Mouse (Mus musculus) cerebellum, adult 9-11 months (tissue): ENCODE results near the gene Gys1.
A peak's percentile ranks its signal among the peaks of the same experiment; 100 is the strongest.
"Not testable (repeated sequence)": the region's sequence is repeated elsewhere in the genome, so short reads cannot be mapped to it uniquely, and the experiment has no call there.

Source experiments
- DNase-seq: peaks from one replicate; pipeline ENCODE4 v3.0.0; 2022

The Gys1 gene

DNA sequence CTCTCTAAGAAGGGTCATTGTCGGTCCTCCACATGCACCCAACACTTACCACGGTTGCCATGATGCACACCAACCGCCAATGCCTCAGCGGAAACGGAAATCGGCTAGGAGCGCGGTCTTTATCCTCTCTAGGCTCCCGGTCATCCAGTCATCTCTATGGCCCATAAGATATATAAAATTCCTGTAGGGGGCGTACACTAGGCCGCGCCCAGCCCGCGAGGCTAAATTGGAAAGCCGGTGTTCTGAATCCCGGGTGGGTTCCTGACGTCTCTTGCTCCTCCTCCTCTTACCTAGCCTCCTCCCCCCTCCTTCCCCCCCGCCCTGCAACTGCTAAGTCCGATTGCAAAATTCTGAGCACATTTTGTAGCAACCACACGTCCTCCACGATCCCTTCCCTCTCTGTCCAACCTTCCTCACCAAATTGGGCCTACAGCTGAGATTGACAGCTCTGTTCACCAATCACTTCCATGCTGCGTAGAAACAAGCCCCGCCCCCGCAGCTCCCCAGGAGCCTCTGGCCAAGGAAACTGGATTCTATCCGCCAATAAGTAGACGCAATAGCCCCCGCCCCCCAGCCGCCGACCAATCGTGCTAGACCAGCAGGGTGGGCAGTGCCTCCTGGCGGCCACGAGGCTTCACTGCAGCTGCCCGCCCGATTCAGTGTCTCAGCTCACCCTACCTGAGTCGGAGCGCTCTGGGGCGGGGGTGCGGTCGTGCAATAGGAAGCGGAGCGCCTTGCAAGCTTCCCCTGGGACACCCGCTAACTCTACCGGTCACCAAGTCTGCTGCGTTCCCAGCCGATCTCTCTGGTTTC is at the start of gene Gys1:
Gene Gys1, plus strand, starts transcription at position 642 of the 813 bp plus-strand sequence.
- peak; percentile 100 for DNase-seq

DNA sequence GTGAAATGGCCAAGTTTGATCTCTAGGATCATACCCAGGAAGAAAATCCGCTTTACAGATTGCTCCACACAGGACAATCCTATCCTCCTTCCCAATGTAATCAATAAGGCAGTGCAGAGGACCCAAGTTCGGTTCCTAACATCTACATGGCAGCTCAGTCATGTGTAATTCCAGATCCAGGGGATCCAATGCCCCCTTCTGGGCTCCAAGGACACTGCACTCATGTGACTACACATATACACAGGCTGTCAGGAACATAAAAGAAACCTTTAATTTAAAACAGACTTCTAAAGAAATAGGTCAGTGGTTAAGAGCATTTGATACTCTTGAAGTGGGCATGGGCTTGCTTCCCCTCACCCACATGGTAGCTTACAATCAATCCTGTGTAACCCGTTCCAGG is 48.6 kb upstream of the Gys1 start:
- DNase-seq, result no peak

DNA sequence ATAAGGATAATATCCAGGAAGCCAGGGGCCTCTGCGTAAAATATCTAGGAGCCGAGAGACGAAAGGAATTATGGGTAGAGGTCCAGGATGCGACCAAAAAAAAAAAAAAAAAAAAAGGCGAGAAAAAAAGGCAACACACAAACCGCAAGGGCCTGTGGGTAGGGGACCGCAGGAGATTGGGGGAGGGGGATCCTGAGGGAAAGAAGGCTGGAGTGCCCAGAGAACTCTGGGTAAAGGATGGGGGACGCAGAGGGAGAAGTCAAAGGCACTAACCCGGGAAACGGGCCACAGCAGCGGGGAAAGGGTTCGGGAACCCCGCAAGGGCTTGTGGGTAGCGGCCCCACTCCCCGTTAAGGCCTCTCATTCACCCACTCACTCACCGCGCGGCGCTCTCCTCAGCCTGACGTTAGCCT is 39.5 kb upstream of the Gys1 start:
- no peak for DNase-seq

DNA sequence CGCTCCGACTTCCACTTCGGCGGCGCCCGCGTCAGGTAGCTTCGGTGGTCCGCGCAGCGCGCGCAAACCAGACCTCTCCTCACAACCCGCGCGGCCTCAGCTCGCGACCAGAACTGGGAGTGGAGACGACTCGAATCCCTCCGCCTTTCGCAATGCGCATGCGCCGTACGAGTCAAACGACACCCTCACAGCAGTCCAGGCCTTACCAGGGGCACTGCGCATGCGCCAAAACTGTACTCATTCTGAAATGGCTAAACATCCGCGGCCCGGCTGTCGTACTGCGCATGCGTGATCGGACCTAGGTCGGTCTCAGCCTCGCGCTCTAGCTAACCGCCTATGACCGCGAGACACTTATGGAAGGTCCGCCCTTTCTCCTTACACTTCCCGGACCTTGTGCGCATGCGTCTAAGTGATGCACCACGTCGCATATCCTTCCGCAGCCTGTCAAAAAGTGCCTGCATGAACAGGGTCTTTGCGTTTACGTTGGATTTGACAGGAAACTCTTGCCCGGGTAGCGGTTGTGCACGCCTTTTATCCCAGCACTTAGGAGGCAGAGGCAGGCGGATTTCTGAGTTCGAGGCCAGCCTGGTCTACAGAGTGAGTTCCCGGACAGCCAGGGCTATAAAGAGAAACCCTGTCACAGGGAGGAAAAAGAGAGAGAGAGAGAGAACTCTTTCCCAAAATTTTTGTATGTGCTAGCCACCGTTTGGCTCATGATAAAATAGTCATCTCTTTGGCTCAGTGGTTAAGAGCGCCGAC is 38.9 kb upstream of the Gys1 start, which contains the start of gene Snrnp70:
Gene Snrnp70, minus strand, starts transcription at position 165 of the 759 bp plus-strand sequence.
- peak; percentile 100 for DNase-seq

DNA sequence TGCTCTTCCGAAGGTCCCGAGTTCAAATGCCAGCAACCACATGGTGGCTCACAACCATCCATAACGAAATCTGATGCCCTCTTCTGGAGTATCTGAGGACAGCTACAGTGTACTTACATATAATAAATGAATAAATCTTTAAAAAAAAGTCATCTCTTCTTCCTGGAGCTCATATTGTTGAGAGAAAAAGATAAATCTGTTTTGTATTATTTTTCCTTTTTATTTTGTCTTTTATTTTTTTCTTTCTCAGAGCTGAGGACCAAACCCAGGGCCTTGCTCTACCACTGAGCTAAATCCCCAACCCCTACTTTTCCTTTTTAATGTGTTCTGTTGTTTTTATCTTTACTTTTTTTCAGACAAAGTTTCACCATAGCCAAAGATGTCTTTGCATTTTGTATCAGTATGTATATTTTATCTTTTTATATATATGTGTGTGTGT is 38.3 kb upstream of the Gys1 start:
- DNase-seq, result not testable (repeated sequence)

DNA sequence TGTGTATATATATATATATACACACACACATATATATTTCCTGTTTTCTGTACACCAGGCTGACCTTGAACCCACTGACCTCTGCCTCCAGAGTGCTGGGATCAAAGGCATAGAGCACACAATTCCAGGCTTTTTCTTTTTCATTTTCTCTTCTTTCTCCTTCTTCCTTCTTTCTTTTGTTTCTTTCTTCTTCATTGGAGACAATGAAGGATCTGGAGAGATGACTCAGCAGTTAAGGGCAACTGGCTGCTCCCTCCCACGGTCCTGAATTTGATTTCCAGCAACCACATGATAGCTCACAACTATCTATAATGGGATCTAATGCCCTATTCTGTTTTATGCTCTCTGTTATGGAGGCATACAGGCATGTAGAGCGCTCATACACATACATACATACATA is 37.9 kb upstream of the Gys1 start:
- DNase-seq, result no peak

DNA sequence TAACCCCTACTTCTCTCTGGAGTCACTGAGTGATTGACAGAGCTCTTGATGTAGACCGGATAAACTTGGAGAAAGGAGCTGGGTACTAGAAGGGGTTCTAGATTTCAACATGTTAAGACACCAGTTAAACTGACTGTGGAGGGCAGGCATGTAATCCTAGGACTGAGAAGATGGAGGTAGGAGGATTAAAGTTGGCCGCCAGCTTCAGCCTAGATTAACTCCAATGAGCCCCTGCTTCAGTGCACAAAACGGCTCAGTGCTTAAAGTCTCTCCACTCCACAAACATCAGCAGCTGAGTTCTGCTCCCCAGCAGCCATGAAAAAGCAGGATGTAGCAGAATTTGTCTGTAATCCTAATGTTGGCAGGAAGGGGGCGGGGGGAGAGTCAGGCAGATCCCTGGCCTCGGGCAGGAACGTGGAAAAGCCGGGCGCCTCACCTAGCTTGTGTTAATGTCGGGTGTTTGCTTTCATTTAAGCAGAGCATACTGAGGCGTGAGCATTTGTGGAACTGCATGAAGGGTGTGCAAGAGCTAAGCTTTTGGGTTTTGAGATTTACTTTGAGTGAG is 33.0 kb upstream of the Gys1 start:
- no peak for DNase-seq

DNA sequence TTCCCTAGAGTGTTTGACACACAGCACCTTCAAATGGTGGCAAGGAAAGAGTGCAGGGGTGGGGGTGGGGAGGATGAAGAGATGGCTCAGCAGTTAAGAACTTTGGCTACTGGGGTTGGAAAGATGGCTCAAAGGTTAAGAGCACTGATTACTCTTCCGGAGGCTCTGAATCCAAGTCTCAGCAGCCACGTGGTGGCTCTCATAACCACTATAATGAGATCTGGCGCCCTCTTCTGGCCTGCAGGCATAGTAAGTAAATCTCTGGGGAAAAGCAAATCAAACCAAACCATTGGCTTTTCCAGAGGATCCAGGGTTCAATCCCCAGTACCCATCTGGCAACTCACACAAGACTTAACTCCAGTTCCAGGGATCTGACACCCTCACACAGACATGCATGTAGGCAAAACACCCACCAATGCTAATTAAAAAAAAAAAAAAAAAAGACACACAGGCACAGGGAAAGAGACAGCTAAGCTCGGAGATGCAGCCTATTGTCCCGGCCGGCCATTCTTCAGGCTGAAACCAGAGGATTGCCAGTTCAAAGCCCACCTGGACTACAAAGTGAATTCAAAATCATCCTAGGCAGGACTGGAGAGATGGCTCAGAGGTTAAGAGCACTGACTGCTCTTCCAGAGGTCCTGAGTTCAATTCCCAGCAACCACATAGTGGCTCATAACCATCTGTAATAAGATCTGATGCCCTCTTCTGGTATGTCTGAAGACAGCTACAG is 30.9 kb upstream of the Gys1 start:
- no peak for DNase-seq

DNA sequence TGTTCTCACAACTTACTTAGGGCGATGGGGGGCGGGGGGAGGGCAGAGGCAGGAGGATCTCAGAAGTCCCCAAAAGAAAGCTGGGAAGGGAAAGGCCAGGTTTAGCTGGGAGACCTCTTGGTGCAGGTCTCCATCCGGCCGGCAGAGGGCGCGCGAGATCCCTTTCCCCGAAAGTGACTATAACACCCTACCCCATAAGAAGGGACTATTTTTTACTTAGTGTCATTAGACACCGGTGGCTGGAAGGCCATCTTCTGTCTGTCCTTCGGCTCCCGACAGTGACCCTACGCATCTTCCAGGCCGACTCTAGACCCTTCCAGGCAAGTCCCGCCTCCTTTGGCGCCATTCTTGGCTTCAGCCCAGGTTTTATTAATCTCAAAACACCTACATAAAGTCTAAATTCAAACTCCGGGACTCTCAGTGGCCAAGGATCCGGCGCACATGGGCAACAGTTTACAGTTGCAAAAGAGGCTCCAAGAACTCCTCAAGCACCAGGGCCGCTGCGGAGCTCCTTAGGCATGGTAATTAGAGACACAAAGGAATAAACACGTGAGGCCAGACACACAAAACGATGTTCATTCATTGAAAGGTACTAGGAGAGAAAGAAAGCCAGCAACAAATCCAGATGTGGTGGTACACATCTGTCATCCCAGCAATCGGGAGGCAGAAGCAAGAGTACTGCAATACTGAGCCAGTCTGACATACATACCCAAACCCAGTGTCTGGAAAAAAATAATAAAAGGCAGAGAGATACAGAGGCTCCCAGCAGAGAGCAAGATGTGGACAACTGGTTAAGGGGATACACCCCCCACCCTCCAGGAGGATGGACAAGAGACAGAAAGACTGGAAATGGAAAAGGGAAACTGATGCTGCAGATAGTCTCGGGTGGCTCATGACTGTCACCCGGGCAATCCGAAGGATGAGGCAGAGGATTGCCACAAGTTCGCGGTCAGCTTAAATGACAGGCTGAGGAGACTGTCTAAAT is 29.3 kb upstream of the Gys1 start, which contains the start of gene Kcna7:
Gene Kcna7, plus strand, starts transcription at position 563 of the 985 bp plus-strand sequence.
- peak; percentile 59 for DNase-seq

DNA sequence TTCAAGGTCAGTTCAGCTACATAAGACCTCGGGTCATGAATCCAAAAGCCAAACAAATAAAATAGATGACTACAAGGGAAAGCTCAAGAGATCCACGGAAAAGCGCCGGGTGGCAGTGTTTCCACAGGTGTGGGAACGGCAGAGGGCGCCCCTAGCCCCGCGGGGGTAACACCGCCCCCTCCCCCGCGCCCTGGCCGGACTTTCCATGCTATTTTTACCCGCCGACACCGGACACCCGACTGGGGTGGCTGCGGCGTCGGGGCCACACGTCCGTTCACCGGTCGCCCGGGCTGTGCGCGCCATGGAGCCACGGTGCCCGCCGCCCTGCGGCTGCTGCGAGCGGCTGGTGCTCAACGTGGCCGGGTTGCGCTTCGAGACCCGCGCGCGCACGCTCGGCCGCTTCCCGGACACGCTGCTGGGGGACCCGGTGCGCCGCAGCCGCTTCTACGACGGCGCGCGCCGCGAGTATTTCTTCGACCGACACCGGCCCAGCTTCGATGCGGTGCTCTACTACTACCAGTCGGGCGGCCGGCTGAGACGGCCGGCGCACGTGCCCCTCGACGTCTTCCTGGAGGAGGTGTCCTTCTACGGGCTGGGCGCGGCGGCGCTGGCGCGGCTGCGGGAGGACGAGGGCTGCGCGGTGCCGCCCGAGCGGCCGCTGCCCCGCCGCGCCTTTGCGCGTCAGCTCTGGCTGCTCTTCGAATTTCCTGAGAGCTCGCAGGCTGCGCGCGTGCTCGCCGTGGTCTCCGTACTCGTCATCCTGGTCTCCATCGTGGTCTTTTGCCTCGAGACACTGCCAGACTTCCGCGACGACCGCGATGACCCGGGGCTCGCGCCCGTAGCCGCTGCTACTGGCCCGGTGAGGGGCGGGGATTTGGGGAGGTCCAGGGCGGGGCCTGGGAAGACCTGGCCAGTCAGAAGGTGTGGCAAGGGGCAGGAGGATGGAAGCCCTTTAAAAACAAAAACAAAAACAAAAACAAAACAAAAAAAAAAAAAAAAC is 28.2 kb upstream of the Gys1 start:
- DNase-seq, result no peak

DNA sequence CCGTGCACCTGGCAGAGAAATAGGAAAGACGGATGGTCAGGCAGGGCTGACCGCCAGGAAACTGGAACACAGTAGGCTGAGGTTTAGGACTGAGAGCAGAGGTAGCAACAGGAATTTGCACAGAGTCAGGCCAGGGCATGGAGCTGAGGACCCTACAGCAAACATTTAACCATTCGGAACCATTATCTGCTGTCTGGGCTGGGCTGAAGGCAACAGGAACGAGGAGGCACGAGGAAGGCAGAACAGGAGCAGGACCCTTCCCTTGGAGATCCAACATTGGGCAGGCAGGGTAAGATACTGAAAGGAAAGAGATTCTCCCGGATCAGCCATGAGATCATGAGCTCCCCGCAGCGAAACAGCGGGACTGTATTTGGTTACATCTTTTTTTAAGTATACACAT is 26.8 kb upstream of the Gys1 start:
- DNase-seq, result no peak

DNA sequence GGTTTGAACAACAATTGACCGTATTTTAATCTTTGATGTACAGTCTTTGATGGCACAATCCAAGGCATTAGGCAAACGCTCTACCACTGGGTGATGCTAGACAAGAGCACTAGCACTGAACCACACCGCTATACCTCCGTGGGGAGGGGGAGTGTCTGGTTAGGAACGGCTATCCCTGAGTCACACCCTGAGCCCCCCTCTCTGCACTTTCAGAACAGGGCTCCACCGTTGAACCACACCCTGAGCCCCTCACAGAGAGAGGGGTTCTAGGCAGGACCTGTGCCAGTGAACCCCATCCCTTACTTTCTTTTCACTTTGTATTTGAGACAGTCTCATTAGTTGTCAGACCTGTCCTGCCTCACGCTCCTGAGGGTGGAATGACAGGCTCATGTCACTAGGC is 26.3 kb upstream of the Gys1 start:
- DNase-seq, result no peak

DNA sequence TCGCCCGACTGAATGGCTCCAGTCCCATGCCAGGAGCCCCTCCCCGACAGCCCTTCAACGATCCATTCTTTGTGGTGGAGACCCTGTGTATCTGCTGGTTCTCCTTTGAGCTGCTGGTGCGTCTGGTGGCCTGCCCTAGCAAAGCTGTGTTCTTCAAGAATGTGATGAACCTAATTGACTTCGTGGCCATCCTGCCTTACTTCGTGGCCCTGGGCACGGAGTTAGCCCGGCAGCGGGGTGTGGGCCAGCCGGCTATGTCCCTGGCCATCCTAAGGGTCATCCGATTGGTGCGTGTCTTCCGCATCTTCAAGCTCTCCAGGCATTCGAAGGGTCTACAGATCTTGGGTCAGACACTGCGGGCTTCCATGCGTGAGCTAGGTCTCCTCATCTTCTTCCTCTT is 25.7 kb upstream of the Gys1 start:
- no peak for DNase-seq

DNA sequence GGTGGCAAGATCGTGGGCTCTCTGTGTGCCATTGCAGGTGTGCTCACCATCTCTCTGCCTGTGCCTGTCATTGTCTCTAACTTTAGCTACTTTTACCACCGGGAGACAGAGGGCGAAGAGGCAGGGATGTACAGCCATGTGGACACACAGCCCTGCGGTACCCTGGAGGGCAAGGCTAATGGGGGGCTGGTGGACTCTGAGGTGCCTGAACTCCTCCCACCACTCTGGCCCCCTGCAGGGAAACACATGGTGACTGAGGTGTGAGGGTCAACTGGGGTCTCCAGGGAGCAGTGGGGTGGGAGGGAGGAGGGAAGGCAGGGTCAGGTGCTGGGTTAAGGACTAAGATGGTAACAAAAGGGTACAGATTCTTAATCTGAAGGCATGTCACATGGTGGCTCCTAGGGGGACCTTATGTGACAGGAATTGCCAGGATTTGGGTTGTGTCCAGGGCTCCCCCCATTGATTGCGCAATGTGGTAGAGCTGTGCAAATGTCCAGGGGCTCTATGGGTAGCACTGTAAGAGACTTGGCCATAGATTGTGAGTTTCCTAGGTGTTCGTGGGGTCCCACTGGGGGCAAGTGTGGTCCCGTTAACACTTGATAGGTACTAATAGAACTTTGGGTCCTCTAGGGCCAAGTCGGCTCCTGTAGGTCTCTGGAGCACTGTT is 25.0 kb upstream of the Gys1 start:
- no peak for DNase-seq

DNA sequence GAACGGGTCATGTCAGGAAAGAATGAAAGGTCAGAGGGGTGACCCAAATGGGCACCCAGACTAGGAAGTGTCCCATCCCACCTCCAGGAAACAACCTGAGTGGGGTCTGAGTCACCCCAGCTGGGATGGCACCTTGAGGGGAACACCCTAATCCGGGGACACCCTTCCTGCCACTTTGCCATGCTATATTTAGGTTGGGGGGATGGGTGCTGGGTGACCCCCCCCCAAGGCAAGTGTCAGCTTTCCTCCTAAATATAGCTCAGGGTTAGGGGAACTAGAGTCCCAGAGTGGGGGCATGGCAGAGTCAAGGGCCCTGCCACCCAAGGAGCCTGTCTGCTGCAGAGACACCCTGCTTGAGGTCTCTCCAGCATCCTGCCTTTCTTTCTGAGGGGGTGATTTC is 22.2 kb upstream of the Gys1 start:
- DNase-seq, result no peak

DNA sequence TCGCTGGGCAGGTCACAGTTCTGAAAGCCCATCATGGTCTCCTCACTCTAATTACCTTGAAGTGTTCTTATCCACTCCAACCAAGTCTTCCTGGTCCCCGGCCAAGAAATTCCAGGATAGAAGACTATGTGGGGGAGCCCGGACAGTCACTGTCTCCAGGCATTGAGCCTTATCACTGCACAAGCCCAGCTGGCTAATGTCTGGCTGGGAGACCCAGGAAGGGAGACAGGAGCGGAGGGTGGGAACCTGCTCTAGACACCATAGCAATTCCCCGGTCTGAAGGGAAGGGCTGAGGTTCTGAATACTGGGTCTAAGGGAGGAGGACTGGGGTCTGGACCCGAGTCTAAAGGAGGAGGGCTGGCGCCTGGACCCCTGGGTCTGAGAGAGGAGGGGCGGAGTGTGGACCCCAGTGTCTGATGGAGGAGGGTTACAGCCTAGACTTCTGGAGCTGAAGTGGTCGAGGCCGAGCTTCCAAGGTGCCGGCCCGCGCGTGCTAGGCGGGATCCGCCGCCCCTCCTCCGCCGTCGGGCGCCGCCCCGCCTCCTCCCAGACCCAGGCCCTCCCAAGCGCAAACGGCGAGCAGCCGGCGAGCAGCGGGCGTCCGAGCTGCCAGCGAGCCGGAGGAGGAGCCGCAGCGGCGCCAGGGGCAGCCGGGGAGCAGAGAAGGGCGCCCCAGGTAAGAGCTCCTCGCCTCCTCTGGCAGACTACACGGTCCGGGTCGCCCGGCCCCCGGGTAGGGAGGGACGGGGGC is 21.4 kb upstream of the Gys1 start, which contains the start of gene Ntf5:
Gene Ntf5, plus strand, starts transcription at position 583 of the 751 bp plus-strand sequence.
- no peak for DNase-seq

DNA sequence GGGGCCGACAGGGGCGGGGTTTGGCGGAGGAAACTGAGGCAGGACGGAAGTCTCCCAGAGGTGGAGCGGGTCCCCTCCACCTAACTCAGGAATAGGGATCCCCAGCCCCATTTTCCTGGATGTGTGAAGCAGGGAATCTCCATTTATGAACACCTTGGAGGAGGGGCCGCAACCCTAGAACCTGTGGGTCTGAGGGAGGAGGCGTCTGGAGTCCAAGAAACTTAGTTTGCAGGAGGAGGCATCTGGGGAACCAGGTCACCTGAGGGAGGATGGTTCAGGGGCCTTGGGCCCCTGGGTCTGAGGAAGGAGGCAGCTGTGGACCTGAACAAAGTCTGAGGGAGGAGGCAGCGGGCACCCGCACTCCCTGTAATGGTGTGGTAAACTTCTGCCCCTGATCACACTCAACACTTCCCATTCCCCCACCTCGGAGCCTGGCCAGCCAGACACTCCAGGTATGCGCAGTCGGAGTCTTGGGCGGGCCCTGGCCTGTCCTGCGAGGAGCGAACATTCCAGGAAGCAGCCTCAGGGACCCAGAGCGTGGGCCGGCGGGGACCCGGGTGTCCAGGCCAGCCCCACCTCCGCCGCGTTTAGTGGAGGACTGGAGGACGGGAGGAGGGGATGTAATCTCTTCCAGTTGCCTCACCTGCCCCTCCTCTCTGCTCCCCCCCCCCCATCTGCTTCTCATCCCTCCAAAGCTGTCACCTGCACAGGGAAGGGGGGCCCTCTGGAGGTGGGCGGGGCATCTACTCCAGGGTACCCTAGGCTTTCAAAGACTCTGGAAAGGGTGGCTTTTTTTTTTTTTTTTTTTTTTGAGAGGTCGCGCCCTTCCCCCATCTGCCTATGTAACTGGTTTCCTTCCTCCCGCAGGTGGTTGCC is 20.5 kb upstream of the Gys1 start:
- DNase-seq, result no peak

DNA sequence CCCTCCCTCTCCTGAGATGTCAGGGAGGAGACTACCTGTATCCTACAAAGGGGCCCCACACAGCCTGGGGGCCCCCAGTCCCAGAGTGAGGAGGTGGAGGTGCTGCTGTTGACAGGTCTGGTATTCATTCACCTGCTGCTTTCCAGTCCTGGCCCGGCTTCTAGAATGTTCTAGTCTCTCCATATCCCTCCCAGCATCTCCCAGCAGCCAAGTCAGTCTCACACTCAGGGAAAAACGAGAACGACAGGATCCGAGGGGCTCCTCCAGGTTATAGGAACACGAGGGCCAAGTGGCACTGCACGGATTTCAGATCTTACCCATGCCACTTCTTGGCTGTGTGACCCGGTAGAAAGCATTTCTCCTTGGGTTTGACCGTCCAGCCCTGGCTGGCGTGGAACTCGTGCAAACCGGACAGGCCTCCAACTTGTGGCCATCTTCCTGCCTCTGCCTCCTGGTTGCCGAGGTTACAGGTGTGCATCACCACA is 19.9 kb upstream of the Gys1 start:
- DNase-seq, result no peak
